Mouse (Mus musculus) urinary bladder, adult 2 months (tissue): ENCODE measurements around the gene Mecom. TPM values are rescaled to one million over a fixed set of nuclear protein-coding genes. Genes with fewer than 3 reads are reported as not detected.

Source experiments
- DNase-seq: peaks from one replicate; pipeline ENCODE4 v3.0.0; 2022; ENCODE audit warnings: low spot score
- polyA plus RNA-seq: library from polyadenylated mRNA; depleted of rRNA; stranded (reverse); fragments of >200 nt; gene quantifications from 2 replicates; pipeline ENCODE4 v1.2.3, GENCODE M21; 2012

Gene Mecom
- polyA plus RNA-seq, 1 experiment = 53.3 TPM

DNA sequence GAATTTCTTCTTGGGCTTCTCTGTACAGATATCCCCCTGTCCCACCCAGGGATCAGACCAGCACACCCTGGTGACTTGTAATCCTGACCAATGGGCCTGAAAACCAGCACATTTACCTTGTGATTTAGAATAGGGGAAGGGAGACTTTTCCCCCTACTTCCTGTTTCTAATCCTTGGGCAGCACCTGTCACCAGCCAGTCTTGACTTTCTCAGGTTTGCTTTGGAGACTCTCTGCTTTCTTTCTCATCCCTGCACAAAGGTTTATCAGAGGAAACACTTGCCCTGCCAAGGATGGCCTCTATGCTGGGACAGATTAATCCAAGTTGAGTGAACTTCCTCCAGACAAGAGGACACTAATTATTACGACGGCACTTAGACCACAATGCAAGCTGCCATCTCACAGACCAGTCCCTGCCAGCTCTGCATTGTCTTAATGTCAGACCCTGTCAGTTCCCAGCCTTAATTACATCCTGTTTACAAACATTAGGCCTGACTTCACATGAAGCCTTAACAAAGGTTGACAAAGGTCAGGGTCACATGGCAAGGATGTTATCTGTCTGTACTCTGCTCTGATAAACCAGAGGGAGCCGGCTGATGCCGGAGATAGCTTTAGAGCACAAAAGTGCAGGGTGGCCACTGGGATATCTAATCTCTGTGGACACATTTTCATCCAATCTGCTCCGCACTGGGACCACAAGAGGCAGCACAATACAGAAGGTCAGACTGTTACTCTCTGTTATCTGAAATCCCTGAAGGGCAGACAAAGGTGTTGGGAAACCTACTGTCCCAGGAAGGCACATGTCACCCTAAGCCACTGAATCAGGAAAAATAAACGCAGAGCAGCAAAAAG lies 193.7 kb downstream of the Mecom start:
- DNase-seq = no peak

DNA sequence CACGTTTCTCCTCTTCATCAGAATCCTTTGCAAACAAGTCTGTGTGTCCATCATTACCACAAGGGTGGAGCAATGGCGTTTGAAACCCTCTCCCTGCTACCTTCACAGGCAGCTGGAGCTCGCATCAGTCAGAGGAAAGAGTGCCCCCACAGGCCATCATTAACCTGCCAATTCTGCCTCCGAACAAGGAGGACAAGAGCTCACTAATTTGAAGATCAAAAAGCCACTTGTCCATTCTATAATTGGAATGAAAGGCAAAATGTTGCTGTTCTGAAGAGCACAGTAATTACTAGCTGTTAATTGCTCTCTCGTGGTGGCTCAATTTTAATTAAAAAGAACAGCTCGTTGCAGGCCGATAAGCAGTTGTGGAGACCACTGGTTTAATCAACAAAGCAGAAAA lies 198.5 kb downstream of the Mecom start:
- no peak for DNase-seq

DNA sequence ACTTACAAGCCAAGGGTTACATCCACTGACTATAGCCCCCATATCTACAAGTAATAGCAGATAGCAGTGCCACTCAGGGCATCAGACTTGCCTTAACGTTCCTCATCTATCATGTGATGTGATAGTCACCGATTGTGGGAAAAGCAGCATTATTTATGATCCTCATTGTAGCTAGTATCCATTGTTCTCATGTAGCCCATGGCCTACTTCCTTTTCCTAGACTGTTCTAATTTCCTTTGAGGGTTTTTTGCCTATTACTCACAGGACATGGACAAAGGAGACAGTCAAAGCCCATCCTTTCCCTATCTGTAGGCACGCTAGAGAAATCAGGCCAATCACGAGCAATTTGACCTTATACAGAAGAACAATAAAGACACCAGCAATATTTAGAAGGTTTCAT lies 203.7 kb downstream of the Mecom start:
- DNase-seq = no peak

DNA sequence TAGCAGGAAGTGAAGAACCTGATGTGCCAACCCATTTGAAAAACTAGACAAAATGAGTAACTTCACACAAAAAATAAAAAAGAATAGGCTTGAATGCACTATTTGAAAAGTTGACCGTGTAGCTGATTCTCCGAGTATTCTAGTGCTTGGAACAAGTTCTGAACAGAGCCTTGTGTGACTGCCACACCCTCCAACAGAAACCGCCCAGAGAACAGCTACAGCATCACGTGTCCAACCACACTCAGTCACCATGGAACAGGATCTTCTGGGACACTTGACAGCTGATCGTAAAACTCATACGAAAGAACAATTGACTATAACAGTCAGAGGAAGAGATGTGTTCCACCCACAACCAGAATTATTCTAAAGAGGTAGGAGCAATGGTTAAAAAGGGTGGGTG lies 215.5 kb downstream of the Mecom start:
- DNase-seq = no peak

DNA sequence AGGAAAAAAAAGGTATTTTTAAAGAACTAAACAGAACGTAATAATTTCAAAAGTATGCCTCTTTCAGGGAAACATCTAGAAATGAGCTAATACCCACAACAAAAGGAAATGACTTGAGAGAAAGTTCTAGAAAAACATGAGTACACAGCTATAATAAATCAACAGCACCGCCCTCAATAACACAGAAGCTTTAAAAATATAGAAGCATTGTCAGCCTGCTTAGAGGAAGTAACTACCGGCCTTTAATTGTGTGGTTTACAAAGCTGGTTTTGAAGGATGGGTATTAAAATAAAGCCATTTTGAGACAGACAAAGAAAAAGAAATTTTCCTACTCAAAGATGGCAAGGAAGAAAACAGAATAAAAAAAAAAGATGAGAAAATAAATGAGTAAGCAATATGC lies 217.3 kb downstream of the Mecom start:
- no peak for DNase-seq

DNA sequence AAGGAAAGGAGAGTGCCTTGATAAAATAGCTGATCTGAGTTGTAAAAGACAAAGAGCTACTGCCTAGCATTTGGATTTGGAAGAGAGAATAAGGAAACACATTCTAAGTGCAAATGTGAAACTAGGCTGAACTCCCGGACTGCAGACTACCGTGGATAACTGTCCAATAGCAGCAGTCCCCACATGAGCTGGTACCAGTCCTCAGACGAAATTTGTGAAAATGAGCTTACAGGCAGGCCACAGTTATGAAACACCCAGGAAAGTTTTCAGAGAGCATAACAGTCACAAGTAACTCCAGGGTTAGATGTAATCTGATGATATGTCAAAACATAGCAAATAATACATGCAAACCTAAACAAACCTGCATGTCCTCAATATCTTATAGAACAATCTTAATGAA lies 217.8 kb downstream of the Mecom start:
- DNase-seq = no peak

DNA sequence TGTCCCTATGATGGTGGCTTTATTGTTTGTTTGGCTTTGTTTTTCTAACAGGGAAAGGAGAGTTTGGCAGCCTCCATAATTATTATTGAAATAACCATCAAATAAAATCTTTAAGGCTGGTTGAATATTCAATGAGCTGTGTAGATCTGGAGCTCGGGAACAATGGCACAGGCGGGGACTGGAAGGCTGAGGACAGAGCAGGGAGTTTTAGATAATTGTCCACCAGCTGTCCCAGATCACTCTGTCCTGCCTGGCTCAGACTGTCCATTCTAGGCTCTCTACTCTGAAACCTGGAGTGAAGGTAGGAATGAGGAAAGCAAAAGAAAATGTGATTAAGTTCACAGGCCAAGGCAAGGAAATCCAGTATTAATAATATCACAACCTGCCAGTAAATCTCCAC lies 232.9 kb downstream of the Mecom start:
- DNase-seq = no peak

DNA sequence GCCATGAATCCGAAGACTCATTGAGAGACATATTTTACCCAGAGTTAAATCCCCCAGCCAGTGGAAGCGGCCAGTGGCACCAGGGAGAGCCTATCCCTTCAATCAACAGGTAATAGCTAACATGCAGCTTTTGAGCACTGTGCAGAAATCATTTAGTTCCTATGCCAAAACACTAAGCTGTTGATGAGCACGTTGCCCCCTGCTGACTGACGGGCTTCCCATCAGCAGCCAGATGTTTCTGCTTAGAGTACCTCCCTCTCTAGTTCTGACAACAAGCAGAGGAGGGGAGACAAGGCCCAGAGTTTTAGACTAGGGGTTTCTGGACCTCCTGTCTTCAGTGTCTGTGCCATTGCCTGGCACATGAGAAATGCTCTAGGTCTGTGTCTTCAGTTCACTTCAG lies 239.7 kb downstream of the Mecom start:
- DNase-seq = no peak

DNA sequence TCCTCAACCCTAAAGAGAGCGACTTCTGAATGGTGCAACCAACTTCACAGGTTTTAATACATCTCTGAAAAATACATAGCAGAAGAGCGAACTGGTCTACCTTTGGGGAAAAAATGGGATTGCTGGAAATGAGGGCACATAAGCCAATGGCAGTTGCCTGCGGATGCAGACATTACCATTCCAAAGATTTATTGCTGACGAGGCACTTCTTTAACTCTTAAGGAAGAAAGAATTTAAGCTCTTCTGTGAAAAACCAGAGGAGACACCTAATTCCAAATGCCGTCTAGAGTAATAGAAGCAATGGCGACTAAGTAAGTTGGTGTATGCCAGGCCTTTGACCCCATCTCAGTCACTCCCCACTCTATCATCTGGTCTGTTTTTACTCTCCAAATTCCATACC lies 240.2 kb downstream of the Mecom start:
- no peak for DNase-seq

DNA sequence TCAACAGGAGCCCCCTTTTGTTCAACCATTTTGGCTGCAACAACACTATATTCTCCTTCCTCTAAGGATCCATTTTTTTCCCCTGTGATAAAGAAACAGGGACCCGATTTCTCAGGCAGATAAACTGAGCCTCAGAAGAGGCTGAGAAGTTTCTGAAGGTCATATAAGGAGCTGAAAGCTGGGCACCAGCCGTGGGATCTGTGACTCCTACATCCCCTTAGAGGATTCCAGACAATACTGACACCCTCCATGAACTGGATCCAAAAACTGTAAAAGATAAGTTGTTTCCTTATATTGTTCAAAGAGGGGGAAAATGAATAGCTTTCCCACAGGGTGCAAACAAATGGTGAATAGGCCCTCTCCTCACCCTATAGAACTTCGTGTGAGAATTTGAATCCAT lies 241.7 kb downstream of the Mecom start:
- DNase-seq = no peak

DNA sequence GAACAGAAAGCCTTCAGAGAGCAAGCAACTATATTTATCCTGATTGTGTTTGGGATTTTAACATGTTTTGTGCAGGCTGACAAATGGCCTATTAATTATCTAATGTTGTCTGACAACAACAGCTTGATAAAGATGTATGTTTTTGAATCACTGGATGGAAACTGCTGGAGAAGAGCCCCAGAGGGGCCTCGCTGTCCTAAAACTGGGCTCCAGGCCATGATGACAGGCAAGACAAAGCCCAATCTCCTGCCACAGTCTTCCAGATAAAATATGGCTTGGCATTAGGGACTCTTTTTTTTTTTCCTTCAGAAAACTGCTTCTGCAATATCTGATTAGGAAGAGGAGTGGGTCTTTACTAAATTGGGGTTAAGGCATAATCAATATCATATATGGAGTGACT lies 248.3 kb downstream of the Mecom start:
- no peak for DNase-seq

DNA sequence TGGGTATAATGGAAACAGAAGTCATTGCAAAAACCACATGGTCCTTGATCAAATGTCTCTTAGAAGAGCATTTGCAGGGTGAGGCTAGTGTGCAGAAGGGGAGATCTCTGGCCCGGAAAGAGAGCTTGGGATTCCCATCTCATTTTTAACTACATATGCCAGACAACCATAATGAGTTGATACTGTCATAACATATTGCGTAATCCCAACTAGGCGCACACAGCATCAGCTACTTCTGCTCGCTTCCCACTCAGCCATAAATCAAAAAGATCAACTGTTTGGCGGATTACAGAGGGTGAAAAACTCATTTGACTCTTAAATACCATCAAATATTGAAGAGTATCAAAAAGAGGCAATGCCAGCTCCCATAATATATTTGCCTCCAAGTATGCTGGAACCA lies 253.4 kb downstream of the Mecom start:
- no peak for DNase-seq

DNA sequence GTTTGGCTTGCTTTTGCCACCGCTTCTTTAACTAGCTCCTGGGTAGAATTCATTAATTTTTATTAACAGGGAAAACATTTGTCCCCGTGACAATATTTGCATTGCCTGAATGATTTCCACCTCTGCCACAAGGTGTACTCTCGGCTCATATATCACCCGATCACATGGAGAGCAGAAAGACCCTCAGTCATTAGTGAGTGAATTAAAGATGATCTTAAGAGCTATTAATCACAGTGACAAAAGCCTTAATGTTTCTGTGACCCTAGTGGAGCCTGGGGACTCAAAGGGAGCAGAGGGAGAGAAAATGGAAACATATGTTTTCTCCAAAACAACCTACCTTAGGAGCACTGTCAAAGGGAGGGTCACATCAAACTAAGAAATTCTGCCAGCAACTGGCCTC lies 261.3 kb downstream of the Mecom start:
- DNase-seq = no peak

DNA sequence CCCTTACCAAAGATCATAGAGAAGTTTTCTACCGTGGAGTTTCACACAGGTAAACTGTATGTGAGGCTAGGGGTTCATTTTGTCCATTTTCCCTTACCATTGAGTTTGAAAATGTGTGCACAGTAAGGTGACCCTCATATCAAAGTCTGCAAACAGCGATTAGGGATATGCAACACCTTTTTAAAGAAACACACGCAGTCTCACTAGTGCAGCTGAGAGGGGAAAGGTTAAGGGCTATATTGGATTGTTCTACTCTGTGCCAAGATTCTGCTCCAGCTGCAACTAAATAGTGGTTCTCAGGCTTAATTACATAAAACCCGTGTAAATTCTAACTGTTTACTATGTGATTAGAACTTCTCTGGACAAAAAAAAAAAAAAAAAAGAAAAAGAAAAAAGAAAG lies 263.7 kb downstream of the Mecom start:
- no peak for DNase-seq

DNA sequence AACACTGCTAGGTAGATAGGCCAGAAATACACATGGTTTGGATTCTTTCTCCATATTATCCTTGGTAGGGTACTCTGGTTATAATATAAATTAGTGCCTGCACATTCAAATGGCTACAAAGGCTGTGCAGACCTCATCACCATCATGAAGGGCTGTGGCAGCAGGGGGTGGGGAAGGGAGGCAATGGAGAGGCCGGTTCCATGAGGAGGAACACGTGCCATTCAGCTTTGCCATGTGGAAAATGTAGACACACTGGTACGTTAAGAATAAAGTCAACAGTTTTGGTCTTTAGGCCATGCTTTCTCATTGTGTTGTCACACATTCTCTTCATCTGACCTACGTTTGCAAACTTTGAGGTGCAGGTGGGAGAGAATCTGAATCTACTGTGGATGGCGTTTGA lies 264.2 kb downstream of the Mecom start:
- no peak for DNase-seq

DNA sequence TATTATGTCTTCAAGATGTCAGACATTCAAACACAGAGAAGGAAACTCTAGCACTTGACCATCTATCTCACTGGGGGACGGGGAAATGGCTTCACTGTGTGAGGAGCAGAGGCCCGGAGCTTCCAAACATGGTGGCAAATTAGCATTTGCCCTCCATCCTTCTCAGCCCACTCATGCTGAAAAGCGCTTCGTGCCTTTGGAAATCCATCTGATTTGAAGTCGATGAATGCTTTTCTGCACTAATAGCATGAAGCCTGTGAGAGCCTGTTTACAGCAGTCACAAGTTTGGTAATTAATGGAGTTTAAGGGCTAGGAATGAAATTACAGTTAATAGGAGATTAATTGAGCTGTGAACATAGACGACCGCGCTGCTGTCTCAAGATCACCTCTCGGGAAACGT lies 270.2 kb downstream of the Mecom start:
- no peak for DNase-seq

DNA sequence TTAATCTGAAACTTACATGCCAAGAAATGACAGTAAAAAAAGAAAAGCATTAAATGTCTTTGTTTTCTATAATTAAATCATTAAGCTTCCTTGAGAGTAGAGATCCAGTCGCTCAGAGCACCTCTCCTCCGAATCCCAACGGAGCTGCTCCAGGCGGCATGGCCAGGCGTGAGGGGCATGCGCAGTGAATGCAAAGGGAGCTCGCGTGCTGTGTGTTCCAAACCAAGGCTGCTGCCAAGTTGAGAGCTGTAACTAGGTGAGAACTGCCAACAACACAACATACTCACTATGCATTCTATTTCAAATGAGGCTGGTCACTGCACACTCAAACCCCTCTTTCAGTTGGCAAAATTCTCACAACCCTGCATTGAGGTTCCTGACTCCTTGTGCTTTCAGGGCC lies 271.7 kb downstream of the Mecom start:
- no peak for DNase-seq

DNA sequence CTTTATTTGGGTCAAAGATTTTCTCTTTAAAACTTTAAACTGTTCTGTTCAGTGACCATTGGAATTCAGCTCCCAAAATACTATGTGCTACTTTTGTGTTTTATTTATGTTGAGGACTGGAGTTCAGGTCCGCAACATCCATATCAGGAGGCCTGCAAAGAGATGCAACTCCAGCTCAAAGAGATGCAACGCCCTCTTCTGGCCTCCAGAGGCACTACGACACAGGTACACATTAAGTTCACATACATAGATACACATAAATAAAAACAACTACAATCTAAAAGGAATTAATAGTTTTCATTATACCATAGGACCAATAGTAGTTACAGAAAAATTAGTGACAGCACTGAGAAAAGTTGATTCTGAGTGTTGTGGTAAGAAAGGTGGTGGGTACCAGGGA lies 278.6 kb downstream of the Mecom start:
- no peak for DNase-seq

DNA sequence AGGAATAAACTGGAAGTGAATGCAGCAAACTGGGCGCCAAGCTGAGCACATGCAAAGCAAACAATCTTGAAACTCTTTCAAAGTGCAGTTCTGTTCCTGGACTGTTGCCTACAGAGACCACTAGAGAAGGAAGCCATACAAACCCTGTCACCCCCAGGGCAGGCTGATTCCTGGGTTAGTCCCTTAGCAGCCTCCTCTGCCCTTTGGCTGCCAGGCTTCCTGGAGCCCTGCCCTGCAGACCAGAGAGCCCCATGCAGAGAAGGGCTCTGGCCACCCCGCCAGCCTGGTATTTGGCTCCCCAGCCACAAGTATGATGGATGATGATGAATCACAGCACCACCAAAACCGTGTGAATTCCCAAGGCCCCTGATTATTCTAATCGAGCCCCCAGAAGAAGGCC lies 286.9 kb downstream of the Mecom start:
- no peak for DNase-seq

DNA sequence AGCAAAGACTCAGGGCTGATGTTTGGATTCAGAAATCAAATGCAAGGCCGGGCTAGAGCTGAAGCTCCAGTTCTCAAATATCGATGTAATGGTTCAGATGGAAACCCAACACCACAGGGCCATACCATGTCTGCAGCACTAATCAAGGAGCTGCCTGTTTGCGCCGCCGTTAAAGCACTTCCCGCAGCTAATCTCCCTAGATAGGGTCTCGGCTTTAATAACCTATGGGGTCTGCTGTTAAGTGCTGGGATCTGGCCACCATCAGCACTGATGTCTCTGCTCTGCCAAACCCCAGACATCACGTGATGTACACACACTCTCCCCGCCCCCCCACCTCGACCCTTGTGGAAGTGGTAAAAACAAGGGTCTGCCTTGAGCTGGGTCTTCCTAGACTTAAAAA lies 289.4 kb downstream of the Mecom start:
- no peak for DNase-seq

DNA sequence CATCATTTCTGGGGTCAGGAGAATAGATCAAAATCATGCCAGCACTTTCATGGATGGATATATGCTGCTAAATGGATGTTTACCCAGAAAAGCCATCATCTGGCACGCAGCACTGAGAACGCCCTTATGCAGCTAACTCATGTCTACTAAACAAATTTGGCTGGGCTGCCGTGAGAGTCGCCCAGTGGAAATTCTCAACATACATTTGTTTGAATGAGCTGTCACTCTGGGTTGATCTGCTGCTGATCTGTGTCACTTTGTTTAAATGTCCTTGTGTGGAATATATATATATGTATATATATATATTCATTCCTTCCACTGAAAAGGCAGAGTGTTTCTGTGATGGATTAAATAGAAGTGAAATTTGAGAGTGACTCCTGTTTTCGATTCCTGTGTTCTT lies 290.0 kb downstream of the Mecom start:
- DNase-seq = no peak

DNA sequence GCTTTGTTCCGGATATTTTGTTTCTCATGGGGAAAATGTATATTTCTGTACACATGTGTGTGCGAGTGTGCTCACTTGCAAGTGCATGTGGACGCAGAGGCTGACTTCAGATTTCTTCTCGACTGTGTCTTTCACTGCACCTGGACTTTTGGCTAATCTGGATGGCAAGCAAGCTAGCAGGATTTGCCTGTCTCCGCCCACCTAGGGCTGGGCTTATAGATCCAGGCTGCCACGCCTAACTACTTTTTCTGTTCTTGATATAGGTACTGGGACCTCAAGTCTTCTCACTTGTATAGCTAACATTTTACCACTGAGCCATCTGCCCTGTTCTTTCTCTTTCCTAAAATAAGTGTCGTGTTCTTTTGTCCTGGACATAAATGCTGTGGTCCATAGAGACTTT lies 290.9 kb downstream of the Mecom start:
- no peak for DNase-seq

DNA sequence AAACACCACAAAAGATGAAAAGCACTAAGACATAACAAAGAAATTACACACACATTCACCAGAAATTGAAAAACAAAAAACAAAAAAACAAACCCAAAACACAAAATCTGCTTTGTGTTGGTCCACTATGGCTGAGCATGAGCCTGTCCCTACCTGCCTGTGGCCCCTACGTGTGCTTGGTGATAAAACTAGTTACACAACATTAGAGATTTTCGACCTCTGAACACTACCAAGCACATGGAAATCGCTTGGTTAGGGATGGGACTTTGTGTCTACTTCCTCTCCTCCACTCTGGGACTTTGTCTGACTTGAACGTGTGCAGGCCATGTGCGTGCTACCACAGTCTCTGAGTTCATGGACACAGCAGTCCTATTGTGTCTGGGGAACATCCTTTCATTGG lies 292.0 kb downstream of the Mecom start:
- no peak for DNase-seq

DNA sequence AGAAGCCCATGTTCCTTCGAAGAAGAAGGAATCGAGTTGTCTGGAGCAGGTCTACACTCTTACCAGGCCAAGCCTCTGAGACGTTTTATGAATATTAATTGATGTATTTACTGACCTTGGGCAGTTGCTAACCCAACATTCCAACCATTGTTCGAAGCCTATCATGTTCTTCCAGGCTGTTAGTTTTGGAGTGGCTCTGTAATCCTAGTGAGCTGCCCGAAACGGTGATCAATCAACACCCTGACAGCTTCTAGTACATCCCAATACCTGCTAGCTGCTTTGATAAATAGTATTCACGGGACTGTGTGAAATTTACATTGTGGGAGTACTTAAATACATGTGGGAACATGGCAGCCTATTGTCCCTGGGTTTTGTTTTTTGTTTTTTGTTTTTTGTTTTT lies 293.4 kb downstream of the Mecom start:
- no peak for DNase-seq
